Mouse (Mus musculus): ENCODE data around the gene Bak1. TPM values are rescaled to one million over a fixed set of nuclear protein-coding genes. Genes with fewer than 3 reads are reported as not detected.

Gene Bak1
- total and polyA plus RNA-seq, 3 experiments, result 75.4 to 150 TPM; not detected in 1

DNA sequence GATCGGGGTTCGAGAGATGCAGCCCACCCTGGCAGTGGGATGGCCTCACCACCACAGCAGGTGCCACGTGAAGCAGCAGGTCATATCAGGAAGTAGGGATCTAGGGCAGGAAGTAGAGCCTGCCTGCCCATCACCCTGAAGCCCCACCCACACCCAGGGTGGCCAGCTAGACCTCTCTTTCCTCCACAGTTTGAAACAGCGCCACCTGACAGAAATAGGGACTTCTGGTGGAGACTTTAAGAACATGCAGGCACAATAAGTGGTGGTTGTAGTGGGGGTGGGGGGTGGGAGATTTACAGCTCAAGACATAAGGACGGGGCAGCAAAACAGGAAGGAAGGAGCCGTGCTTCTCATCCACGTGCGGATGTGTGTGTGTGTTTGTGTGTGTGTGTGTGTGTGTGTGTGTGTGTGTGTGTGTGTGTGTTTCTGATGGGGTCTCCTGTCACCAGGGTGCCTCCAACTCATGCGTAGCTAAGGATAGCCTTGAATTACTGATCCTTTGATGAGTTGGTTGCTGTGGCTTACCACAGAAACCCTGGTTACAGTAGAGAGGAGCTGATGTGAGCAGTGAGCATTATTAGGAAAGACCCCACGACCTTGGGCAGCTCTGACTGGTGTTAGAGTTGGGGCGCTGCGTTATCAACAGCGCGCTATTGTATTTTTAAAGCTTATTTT lies 16.7 kb downstream of the Bak1 start (continued):
- TF ChIP-seq MEF2A (IDR thresholded peaks at IDR 0.05; ENCODE audit: extremely low read depth, insufficient replicate concordance, low read depth, low read length, poor library complexity, severe bottlenecking) (no peak), MYB (IDR thresholded peaks at IDR 0.05; ENCODE audit: low read depth, low read length) (no peak), JUND (IDR thresholded peaks at IDR 0.05; ENCODE audit: low read depth, low read length) (no peak), CTCF (IDR thresholded peaks at IDR 0.05 in 2 of 3, conservative IDR thresholded peaks at IDR 0.05 in 1 of 3; ENCODE audit: control insufficient read depth in 1 of 3, insufficient read depth in 1 of 3, low read depth in 2 of 3, low read length in 3 of 3, poor library complexity in 1 of 3, severe bottlenecking in 1 of 3) (peak in 2 of 3 experiments; percentile 41 to 75; a peak in 5 of 6 replicates)

GRCm38 (mm10) chr17:27011167-27011566 lies 17.6 kb downstream of the Bak1 start:
- Histone ChIP-seq H3K36me3 (ENCODE audit: control insufficient read depth in 1 of 2, insufficient read depth in 2 of 2, low read length in 2 of 2) (peaks cover 0 to 3% of the 10 kb centered on the region in 2 experiments; a peak in 1 of 4 replicates), H3K9ac (ENCODE audit: control insufficient read depth, low read depth, low read length, poor library complexity, severe bottlenecking) (no peak overlapping the region), H3K9me3 (replicated peaks; ENCODE audit: insufficient read depth, low read length) (no peaks in the 10 kb centered on the region), H3K79me2 (ENCODE audit: control insufficient read depth, insufficient read depth, low read length, poor library complexity) (no peaks in the 10 kb centered on the region; the same call in 1 of the 2 replicates), H3K27me3 (ENCODE audit: control insufficient read depth in 1 of 2, insufficient read depth in 2 of 2, low read length in 2 of 2) (no peaks in the 10 kb centered on the region), H3K4me1 (ENCODE audit: control insufficient read depth in 1 of 2, insufficient read depth in 2 of 2, low read length in 2 of 2) (peaks cover 3 to 11% of the 10 kb centered on the region in 2 experiments; a peak in 3 of 4 replicates), H3K4me3 (ENCODE audit: control insufficient read depth in 1 of 2, insufficient read depth in 1 of 2, low read depth in 2 of 2, low read length in 2 of 2) (no peak overlapping the region), H3K27ac (ENCODE audit: control insufficient read depth, low read depth, low read length) (no peak overlapping the region)
- DNase-seq (ENCODE audit: low read depth, low spot score), result no peak
- TF ChIP-seq SIN3A (IDR thresholded peaks at IDR 0.05; ENCODE audit: low read length) (no peak), TCF12 (IDR thresholded peaks at IDR 0.05; ENCODE audit: low read depth, low read length) (no peak)

DNA sequence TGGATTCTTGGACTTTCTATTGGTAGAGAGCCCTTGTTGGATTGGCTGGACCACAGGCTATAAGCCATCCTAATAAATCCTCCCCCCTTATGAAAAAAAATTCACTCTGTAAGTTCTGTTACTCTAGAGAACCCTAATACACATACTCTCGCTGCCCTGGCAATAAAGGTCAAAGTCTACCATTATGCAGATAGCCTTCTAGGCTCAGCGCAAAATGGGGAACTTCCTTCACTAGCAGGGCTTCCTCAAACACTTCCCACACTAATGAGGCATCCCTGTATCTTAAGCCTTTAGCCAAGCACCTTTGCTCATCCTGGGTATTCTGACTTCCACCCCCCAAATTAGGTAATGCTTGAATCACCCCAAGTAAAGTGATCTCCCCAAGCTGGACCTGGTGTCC lies 20.5 kb downstream of the Bak1 start:
- Histone ChIP-seq H3K4me3 (ENCODE audit: control insufficient read depth in 1 of 2, insufficient read depth in 1 of 2, low read depth in 2 of 2, low read length in 2 of 2) (no peak overlapping the region), H3K36me3 (ENCODE audit: control insufficient read depth in 1 of 2, insufficient read depth in 2 of 2, low read length in 2 of 2) (peaks cover 0 to 10% of the 10 kb centered on the region in 2 experiments; a peak in 2 of 4 replicates), H3K27me3 (ENCODE audit: control insufficient read depth in 1 of 2, insufficient read depth in 2 of 2, low read length in 2 of 2) (no peaks in the 10 kb centered on the region), H3K79me2 (ENCODE audit: control insufficient read depth, insufficient read depth, low read length, poor library complexity) (no peaks in the 10 kb centered on the region; the same call in 1 of the 2 replicates), H3K4me1 (ENCODE audit: control insufficient read depth in 1 of 2, insufficient read depth in 2 of 2, low read length in 2 of 2) (peaks cover 3 to 14% of the 10 kb centered on the region in 2 experiments; a peak in 3 of 4 replicates), H3K9me3 (replicated peaks; ENCODE audit: insufficient read depth, low read length) (no peaks in the 10 kb centered on the region), H3K9ac (ENCODE audit: control insufficient read depth, low read depth, low read length, poor library complexity, severe bottlenecking) (no peak overlapping the region), H3K27ac (ENCODE audit: control insufficient read depth, low read depth, low read length) (no peak overlapping the region)
- peak in 1 of 2 experiments; percentile 17; a peak in 1 of 4 replicates for TF ChIP-seq EP300 (IDR thresholded peaks at IDR 0.05; ENCODE audit: low read depth in 1 of 2, low read length in 2 of 2)
- no peak for TF ChIP-seq GABPA (IDR thresholded peaks at IDR 0.05; ENCODE audit: low read depth, low read length)
- TF ChIP-seq MAFK (IDR thresholded peaks at IDR 0.05; ENCODE audit: borderline replicate concordance, low read depth, low read length), result no peak
- peak; percentile 1; the same call in 1 of the 2 replicates for TF ChIP-seq ZC3H11A (IDR thresholded peaks at IDR 0.05; ENCODE audit: low read depth, low read length)
- peak; percentile 58 for DNase-seq (ENCODE audit: low read depth, low spot score)

- Histone ChIP-seq H3K4me3 (ENCODE audit: control insufficient read depth in 1 of 2, insufficient read depth in 1 of 2, low read depth in 2 of 2, low read length in 2 of 2) (peak overlapping the region in 1 of 2 experiments; percentile 32; a peak in 1 of 4 replicates), H3K27ac (ENCODE audit: control insufficient read depth, low read depth, low read length) (peak overlapping the region; percentile 58)
- TF ChIP-seq USF2 (IDR thresholded peaks at IDR 0.05; ENCODE audit: borderline replicate concordance in 1 of 2, insufficient read depth in 1 of 2, low read depth in 1 of 2, low read length in 2 of 2) (no peak), POLR2AphosphoS5 (IDR thresholded peaks at IDR 0.05; ENCODE audit: borderline replicate concordance, low read depth, low read length) (no peak), MYC (IDR thresholded peaks at IDR 0.05; ENCODE audit: low read depth, low read length) (0 out of 2 replicates have a peak, but pooled peaks have one; percentile 44), GABPA (IDR thresholded peaks at IDR 0.05; ENCODE audit: low read depth, low read length) (no peak), MYB (IDR thresholded peaks at IDR 0.05; ENCODE audit: low read depth, low read length) (no peak), UBTF (IDR thresholded peaks at IDR 0.05; ENCODE audit: borderline replicate concordance, insufficient read depth, low read depth, low read length) (no peak), CTCF (IDR thresholded peaks at IDR 0.05 in 2 of 3, conservative IDR thresholded peaks at IDR 0.05 in 1 of 3; ENCODE audit: control insufficient read depth in 1 of 3, insufficient read depth in 1 of 3, low read depth in 2 of 3, low read length in 3 of 3, poor library complexity in 1 of 3, severe bottlenecking in 1 of 3) (no peak), MAX (IDR thresholded peaks at IDR 0.05; ENCODE audit: low read length) (peak; percentile 74), ELF1 (IDR thresholded peaks at IDR 0.05; ENCODE audit: low read depth, low read length) (no peak), POLR2AphosphoS2 (IDR thresholded peaks at IDR 0.05; ENCODE audit: low read length) (no peak), USF1 (IDR thresholded peaks at IDR 0.05; ENCODE audit: low read depth, low read length) (peak; percentile 84), TCF12 (IDR thresholded peaks at IDR 0.05; ENCODE audit: low read depth, low read length) (no peak), JUND (IDR thresholded peaks at IDR 0.05; ENCODE audit: low read depth, low read length) (no peak), TBP (IDR thresholded peaks at IDR 0.05; ENCODE audit: low read depth, low read length) (no peak), POLR2A (IDR thresholded peaks at IDR 0.05; ENCODE audit: control insufficient read depth in 1 of 2, insufficient read depth in 1 of 2, low read depth in 1 of 2, low read length in 2 of 2, poor library complexity in 1 of 2) (peak in 1 of 2 experiments; percentile 44; a peak in 1 of 4 replicates)
These were observed 23.2 kb downstream of the Bak1 start for GRCm38 (mm10) chr17:27005644-27006043.

More at GRCm38 (mm10) chr17:27005644-27006043, 23.2 kb downstream of the Bak1 start:
- Histone ChIP-seq H3K79me2 (ENCODE audit: control insufficient read depth, insufficient read depth, low read length, poor library complexity) (no peaks in the 10 kb centered on the region), H3K36me3 (ENCODE audit: control insufficient read depth in 1 of 2, insufficient read depth in 2 of 2, low read length in 2 of 2) (peaks cover 0 to 7% of the 10 kb centered on the region in 2 experiments; a peak in 2 of 4 replicates), H3K9ac (ENCODE audit: control insufficient read depth, low read depth, low read length, poor library complexity, severe bottlenecking) (peak overlapping the region; percentile 57), H3K27me3 (ENCODE audit: control insufficient read depth in 1 of 2, insufficient read depth in 2 of 2, low read length in 2 of 2) (no peaks in the 10 kb centered on the region), H3K9me3 (replicated peaks; ENCODE audit: insufficient read depth, low read length) (no peaks in the 10 kb centered on the region), H3K4me1 (ENCODE audit: control insufficient read depth in 1 of 2, insufficient read depth in 2 of 2, low read length in 2 of 2) (peaks cover 0 to 8% of the 10 kb centered on the region in 2 experiments; a peak in 2 of 4 replicates)
- DNase-seq (ENCODE audit: low read depth, low spot score), result peak; percentile 78

Measured in MEL (cell line).